Mouse (Mus musculus) CD4-positive helper T cell, adult 2 months (primary cell): ENCODE measurements at regions not wholly inside any gene's neighbourhood (a gene's known extent, or its start where the extent isn't known, plus 50 kb on each side); places are given as distances from the start of the nearest gene placed in this dataset.

Source experiments
- DNase-seq: peaks from one replicate; pipeline ENCODE4 v3.0.0-alpha.2; 2012; ENCODE audit warnings: low read depth, missing footprints, low spot score

DNA sequence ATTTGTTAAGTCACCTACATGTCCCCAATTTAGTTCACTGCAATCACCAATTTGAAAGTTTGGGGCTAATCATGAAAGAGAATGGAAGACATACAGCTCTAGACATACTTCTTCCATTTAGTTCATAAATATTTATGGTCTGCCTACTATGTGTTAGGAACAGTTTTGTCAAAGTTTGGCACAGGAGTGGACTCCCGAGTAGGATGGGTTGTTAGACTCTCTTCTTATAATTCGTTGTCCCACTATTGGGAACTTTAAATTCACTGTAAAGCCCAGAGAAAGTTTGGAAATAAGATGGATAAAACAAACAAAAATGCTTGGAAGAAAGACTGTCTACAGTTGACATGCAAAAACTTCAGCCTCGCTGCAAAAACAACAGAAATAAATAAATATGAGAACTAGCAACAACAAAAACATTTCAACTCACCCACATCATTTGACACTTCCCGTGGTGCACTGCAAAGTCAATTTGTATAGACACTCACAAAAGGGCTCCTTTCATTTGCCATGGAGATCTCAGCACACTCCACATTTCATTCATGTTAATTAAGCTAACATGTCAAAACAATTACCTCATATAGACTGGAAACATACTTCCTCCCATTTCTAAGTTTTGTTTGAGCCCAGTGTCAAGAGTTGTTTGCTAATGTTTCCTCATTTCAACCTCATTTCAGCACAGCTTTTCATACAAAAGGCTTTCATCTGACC, 570.2 kb upstream of the Kirrel3 start:
- no peak for DNase-seq

- DNase-seq: no peak
Measured at GRCm38 (mm10) chr9:33930286-33930685, 555.4 kb upstream of the Kirrel3 start.

DNA sequence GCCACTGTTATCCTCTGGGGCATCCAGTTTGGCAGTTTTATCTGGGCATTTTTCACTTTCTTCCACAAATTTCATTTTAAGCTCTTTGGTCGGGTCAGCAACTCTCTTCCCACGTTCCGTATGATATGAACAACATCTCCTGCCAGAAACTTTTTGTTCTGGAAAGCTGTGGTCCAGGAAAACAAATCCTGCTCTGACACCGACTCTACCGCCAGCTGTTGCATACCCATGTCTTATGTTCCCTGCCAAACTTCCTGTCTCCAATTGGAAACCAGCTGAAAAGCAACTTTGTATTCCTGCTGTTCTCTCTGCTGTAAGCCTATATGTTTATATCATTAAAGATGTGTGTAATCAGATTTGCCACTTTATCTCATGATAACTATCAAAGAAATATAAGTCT, 551.6 kb upstream of the Kirrel3 start:
- DNase-seq: no peak

DNA sequence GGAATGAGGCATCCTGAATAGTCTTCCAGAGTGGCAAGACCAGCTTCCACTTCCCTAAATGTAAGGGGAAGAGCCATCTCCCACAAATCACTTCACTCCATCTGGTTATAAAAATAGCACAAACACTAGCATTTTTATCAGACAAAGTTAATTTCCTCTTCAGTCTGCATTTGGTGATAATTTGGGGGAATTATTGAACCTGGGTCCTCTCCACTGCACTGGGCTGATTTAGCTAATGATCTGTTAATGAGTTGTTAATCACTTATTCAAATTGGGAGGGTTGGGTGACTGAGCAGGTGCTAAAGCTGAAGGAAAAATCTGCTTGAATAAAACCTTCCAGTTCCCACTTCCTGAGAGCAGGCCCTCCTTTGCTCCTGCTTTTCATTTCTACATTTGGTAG, 531.4 kb upstream of the Kirrel3 start:
- DNase-seq: no peak
